Mouse (Mus musculus) stomach, embryonic 15.5 days (tissue): ENCODE measurements around the gene Trpm7. TPM values are rescaled to one million over a fixed set of nuclear protein-coding genes. Genes with fewer than 3 reads are reported as not detected.

Experiments used
- ATAC-seq: fragments of 200-750 bp; cut with Nextera tagmentation; 2 replicates; pipeline ENCODE4 v1.8.0; 2017; ENCODE audit warnings: low read depth, moderate number of reproducible peaks, moderate TSS enrichment; ENCODE audit not compliant: insufficient read depth, low FRiP score
- H3K27ac ChIP-seq: fragments of 300-500 bp; sonication (generic); 2 replicates; pipeline ENCODE4 v1.5.1; 2015; ENCODE audit warnings: mild to moderate bottlenecking, inconsistent platforms
- H3K27me3 ChIP-seq: fragments of 300-500 bp; sonication (generic); replicated peaks from 2 replicates; pipeline ENCODE4 v1.6.1; 2015; ENCODE audit warnings: inconsistent platforms
- H3K36me3 ChIP-seq: fragments of 300-500 bp; sonication (generic); 2 replicates; pipeline ENCODE4 v1.6.1; 2015; ENCODE audit warnings: inconsistent platforms
- H3K4me1 ChIP-seq: fragments of 300-500 bp; sonication (generic); 2 replicates; pipeline ENCODE4 v1.6.1; 2015; ENCODE audit warnings: inconsistent platforms
- H3K4me2 ChIP-seq: fragments of 300-500 bp; sonication (generic); 2 replicates; pipeline ENCODE4 v1.6.1; 2015; ENCODE audit warnings: mild to moderate bottlenecking, inconsistent platforms
- H3K4me3 ChIP-seq: fragments of 300-500 bp; sonication (generic); replicated peaks from 2 replicates; pipeline ENCODE4 v1.5.1; 2015; ENCODE audit warnings: inconsistent platforms
- H3K9ac ChIP-seq: fragments of 300-500 bp; sonication (generic); 2 replicates; pipeline ENCODE4 v1.6.1; 2015; ENCODE audit warnings: inconsistent platforms
- H3K9me3 ChIP-seq: fragments of 300-500 bp; sonication (generic); 2 replicates; pipeline ENCODE4 v1.6.1; 2016; ENCODE audit warnings: inconsistent platforms
- WGBS: fragments of 180-500 bp; shearing (Covaris S2); methylation state at CpG from one replicate; pipeline ENCODE4 v1.1.7; 2015; 5-methylcytosine and 5-hydroxymethylcytosine counted together
- polyA plus RNA-seq: library from polyadenylated mRNA; unstranded; fragments of >200 nt; fragmentation: Nextera tagmentation; extraction: Ambion mirVana; gene quantifications from 2 replicates; pipeline ENCODE4 v1.2.1, GENCODE M21; 2015

The Trpm7 gene
- 44.4 and 48.2 TPM in 2 replicates for polyA plus RNA-seq

DNA sequence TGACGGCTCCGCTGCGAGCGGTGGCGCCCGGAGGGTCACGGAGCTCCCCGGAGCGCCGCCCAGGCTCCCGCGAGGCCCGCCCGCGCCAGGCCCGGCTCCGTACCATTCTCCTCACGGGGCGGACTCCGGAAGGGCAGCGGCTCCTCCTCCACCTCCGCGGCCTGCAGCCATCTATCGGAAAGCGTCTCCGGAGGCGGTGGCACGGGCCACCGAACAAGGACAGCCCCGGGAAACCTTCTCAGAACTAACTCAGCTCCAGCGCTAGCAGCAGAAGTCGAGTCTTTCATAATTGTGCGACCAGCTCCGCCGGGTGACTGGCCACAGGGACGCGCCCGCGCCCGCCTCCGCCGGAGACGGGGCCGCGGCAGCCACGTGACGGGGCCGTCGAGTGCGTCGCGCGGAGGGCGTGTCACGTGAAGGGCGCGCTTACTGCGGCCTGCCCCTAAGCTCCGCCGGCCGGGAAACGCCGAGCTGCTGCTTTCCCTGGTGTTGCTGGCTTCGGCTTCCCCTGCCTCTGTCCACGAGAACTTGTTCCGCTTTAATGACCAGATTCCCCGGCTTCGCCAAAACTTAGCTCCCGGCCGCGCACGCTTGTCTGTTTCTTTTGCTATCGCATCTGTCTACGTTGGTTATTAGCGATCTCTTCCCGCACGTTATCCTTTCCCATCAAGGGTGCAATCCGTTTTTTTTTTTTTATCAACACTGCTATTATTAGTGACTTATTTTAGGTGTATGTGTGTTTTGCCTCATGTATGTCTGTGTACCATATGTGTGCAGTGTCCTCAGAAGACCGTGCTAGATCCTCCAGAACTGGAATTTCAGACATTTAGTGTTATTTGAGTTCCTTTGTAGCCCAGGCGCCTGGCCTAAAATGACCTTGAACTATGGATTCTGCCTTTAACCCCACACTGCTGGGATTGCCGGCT, at the start of gene Trpm7:
Trpm7 (minus strand) TSS at position 360 of the 926 bp plus-strand sequence.
- H3K4me2 ChIP-seq, result peak within 1 kb of the TSS; percentile 73
- ATAC-seq, result peak; percentile 98
- H3K4me1 ChIP-seq, result peaks cover 7% of the 10 kb centered on the region; the same call in 1 of the 2 replicates
- H3K27me3 ChIP-seq, result no peaks in the 10 kb centered on the region
- peak within 1 kb of the TSS; percentile 87 for H3K9ac ChIP-seq
- H3K36me3 ChIP-seq, result no peaks in the 10 kb centered on the region
- peak within 1 kb of the TSS; percentile 100 for H3K27ac ChIP-seq
- H3K4me3 ChIP-seq, result peak within 1 kb of the TSS; percentile 87
- WGBS, result under 1% methylated on average over 81 of the region's 81 CpGs
- H3K9me3 ChIP-seq, result no peaks in the 10 kb centered on the region

- whole genome bisulfite sequencing, result 84% methylated on average over 12 of the region's 12 CpGs
- no peak overlapping the region for H3K4me2 ChIP-seq
- H3K9me3 ChIP-seq, result no peaks in the 10 kb centered on the region
- no peaks in the 10 kb centered on the region for H3K27me3 ChIP-seq
- H3K4me1 ChIP-seq, result no peaks in the 10 kb centered on the region
- no peak overlapping the region for H3K9ac ChIP-seq
- no peak overlapping the region for H3K27ac ChIP-seq
- no peak for ATAC-seq
- no peak overlapping the region for H3K4me3 ChIP-seq
- peaks cover 24% of the 10 kb centered on the region for H3K36me3 ChIP-seq
Observed at GRCm38 (mm10) chr2:126920358-126921060, 44.5 kb upstream of the Trpm7 start.

DNA sequence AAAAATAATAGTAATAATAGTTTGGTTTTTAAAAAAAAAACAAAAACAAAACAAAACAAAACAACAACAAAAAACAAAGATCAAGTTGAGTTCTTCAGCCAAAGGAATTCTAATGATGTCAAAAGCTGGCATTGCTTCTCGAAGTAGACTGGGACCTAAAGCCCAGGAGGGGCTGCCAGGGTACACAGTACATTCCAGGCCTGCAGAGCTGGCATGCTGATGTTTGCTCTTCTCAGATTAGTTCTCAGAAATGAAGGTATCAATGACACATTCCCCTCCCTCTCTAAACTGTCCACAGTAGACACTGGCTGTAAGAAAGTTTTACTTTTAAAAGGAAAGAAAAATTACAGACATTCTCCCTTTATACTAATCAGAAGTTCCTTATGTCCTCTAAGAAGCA, 40.2 kb upstream of the Trpm7 start:
- no peak for ATAC-seq
- Histone ChIP-seq H3K27me3 (no peaks in the 10 kb centered on the region), H3K27ac (no peak overlapping the region), H3K4me3 (no peak overlapping the region), H3K9me3 (no peaks in the 10 kb centered on the region), H3K4me1 (no peaks in the 10 kb centered on the region), H3K36me3 (peaks cover 12% of the 10 kb centered on the region), H3K9ac (no peak overlapping the region), H3K4me2 (no peak overlapping the region)
- WGBS, result 50% methylated on average over 1 of the region's 1 CpGs

GRCm38 (mm10) chr2:126914096-126914495, 38.1 kb upstream of the Trpm7 start:
- no peaks in the 10 kb centered on the region for H3K27me3 ChIP-seq
- WGBS, result 71% methylated on average over 4 of the region's 4 CpGs
- peaks cover 9% of the 10 kb centered on the region for H3K36me3 ChIP-seq
- ATAC-seq, result no peak
- H3K27ac ChIP-seq, result no peak overlapping the region
- H3K4me2 ChIP-seq, result no peak overlapping the region
- H3K9ac ChIP-seq, result no peak overlapping the region; the same call in 1 of the 2 replicates
- no peak overlapping the region for H3K4me3 ChIP-seq
- H3K9me3 ChIP-seq, result no peaks in the 10 kb centered on the region
- no peaks in the 10 kb centered on the region for H3K4me1 ChIP-seq

- 74% methylated on average over 3 of the region's 3 CpGs for WGBS
- no peaks in the 10 kb centered on the region for H3K4me1 ChIP-seq
- H3K9me3 ChIP-seq, result no peaks in the 10 kb centered on the region
- no peak overlapping the region for H3K4me2 ChIP-seq
- H3K27me3 ChIP-seq, result no peaks in the 10 kb centered on the region
- no peak for ATAC-seq
- no peak overlapping the region for H3K27ac ChIP-seq
- H3K9ac ChIP-seq, result no peak overlapping the region
- H3K36me3 ChIP-seq, result peaks cover 16% of the 10 kb centered on the region
- no peak overlapping the region for H3K4me3 ChIP-seq
Observed at GRCm38 (mm10) chr2:126904162-126904561, 28.1 kb upstream of the Trpm7 start.

- Histone ChIP-seq H3K27me3 (no peaks in the 10 kb centered on the region), H3K36me3 (peaks cover 20% of the 10 kb centered on the region), H3K9ac (no peak overlapping the region), H3K4me1 (no peaks in the 10 kb centered on the region), H3K4me3 (no peak overlapping the region), H3K4me2 (no peak overlapping the region), H3K9me3 (no peaks in the 10 kb centered on the region), H3K27ac (no peak overlapping the region)
- WGBS, result 87% methylated on average over 9 of the region's 9 CpGs
- no peak for ATAC-seq
Observed at GRCm38 (mm10) chr2:126897511-126897910, 21.5 kb upstream of the Trpm7 start.

- 79% methylated on average over 6 of the region's 6 CpGs for WGBS
- H3K27me3 ChIP-seq, result no peaks in the 10 kb centered on the region
- H3K4me3 ChIP-seq, result no peak overlapping the region
- no peak overlapping the region for H3K27ac ChIP-seq
- peaks cover 18% of the 10 kb centered on the region for H3K36me3 ChIP-seq
- H3K9me3 ChIP-seq, result no peaks in the 10 kb centered on the region
- no peak overlapping the region for H3K4me2 ChIP-seq
- no peaks in the 10 kb centered on the region for H3K4me1 ChIP-seq
- no peak for ATAC-seq
- no peak overlapping the region for H3K9ac ChIP-seq
Observed at GRCm38 (mm10) chr2:126896941-126897340, 20.9 kb upstream of the Trpm7 start.

DNA sequence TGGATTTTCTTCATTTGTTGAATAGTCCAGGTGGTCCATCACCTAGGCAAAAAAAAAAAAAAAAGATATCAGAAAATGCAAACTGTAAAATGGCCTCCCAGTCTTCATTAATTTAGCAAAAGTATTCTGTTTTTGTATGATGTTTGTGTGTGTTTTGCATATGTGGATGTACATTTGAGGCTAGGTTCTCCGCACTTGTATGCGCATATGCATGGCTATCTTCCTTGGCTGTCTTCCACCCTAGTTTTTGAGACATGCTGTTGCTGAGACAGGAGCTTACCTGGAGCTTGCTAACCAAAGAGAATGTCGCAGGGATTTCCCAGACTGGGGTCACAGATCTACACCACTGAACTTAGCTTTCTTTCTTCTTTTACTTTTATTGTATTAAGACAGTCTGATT, 18.2 kb upstream of the Trpm7 start:
- H3K9ac ChIP-seq, result no peak overlapping the region
- H3K4me2 ChIP-seq, result no peak overlapping the region
- ATAC-seq, result no peak
- H3K9me3 ChIP-seq, result no peaks in the 10 kb centered on the region
- H3K4me3 ChIP-seq, result no peak overlapping the region
- H3K4me1 ChIP-seq, result no peaks in the 10 kb centered on the region
- H3K36me3 ChIP-seq, result peaks cover 3% of the 10 kb centered on the region
- 96% methylated on average over 3 of the region's 3 CpGs for WGBS
- no peak overlapping the region for H3K27ac ChIP-seq
- no peaks in the 10 kb centered on the region for H3K27me3 ChIP-seq

DNA sequence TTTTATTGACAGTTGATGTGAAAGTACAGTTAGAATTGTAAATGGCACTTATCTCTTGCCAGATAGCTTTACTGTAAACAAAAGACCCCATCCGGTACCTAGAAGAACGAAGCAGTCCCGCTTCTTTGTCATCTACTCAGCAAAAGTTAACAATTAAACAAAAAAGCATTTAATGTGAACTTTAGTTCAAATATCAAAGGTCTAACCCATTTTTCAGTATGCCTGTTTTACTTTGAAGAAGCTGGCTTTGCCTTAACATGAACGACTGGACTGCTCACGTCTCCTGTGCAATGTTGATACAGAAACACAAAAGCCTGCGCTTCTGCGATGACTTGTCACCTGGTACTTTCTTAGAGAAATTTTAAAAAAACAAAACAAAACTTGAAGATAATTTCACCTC, 16.3 kb upstream of the Trpm7 start:
- 52% methylated on average over 7 of the region's 7 CpGs for WGBS
- no peak overlapping the region for H3K9ac ChIP-seq

DNA sequence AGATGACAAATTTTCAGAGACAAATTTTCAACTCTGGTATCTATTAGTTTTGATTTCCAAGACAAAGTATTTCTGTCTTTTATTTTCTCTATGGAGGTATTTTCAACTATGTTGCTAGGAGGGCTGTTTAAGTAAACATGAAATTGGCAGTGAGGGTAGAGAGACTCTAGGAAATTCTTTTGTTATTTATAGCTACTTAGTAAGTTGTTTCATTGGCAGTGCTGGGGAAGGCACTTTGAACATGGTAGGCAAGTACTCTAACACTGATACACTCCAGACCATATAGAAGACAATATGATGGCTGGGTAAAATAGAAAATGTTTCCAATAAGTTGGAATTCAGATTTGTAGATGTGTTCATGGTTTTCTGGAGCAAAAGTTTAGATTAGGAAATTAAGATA, 15.7 kb upstream of the Trpm7 start:
- H3K9ac ChIP-seq, result no peak overlapping the region
- no peak overlapping the region for H3K4me2 ChIP-seq
- H3K36me3 ChIP-seq, result no peaks in the 10 kb centered on the region
- no peak overlapping the region for H3K27ac ChIP-seq
- no peaks in the 10 kb centered on the region for H3K27me3 ChIP-seq
- H3K4me3 ChIP-seq, result no peak overlapping the region
- no peak for ATAC-seq
- H3K4me1 ChIP-seq, result no peaks in the 10 kb centered on the region
- H3K9me3 ChIP-seq, result no peaks in the 10 kb centered on the region

More for the DNA sequence above, 16.3 kb upstream of the Trpm7 start:
- Histone ChIP-seq H3K9me3 (no peaks in the 10 kb centered on the region), H3K36me3 (no peaks in the 10 kb centered on the region), H3K4me1 (no peaks in the 10 kb centered on the region), H3K4me3 (no peak overlapping the region), H3K27me3 (no peaks in the 10 kb centered on the region), H3K4me2 (no peak overlapping the region), H3K27ac (no peak overlapping the region)
- ATAC-seq, result no peak

DNA sequence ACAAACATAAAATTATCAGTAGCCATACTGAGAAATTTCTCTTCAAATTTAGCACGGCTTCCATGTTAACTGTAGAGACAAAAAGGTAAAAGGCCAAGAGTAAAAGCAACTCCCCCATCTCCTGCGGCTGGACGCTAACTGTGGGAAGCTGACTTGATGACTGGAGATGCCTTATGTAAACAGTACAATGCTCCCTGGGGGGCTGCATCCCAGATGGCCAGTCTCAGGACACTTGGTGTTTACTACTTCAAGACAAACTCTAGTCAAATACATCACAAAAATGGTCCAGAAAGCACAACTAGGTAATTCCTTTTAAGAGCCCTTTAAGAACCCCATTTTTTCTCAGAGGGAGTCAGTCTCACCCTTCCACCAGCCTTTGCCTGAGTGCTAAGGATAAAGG, 11.1 kb upstream of the Trpm7 start:
- Histone ChIP-seq H3K27ac (no peak overlapping the region), H3K4me1 (no peaks in the 10 kb centered on the region)
- 39% methylated on average over 3 of the region's 3 CpGs for WGBS

DNA sequence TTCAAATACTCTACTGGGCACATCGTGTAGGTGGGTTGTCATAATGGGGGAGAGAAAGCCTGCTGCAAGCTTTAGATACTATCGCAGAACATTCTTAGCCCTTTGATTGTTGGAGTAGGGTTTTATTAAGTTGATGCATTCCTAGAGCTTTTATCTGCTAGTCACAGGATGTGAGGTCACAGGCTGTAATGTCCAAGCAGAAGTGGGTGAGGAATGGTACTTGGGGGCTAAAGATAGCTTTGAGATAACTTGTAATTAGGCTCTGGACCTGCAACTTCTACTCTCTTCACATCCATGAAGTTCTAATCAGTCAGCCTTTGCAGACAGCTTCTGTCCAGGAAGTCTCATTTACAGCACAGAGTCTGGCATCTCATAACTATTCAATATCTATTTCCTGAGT, 9.8 kb upstream of the Trpm7 start:
- Histone ChIP-seq H3K27me3 (no peaks in the 10 kb centered on the region), H3K36me3 (no peaks in the 10 kb centered on the region), H3K27ac (no peak overlapping the region), H3K4me3 (no peak overlapping the region), H3K9ac (no peak overlapping the region), H3K9me3 (no peaks in the 10 kb centered on the region), H3K4me1 (no peaks in the 10 kb centered on the region), H3K4me2 (no peak overlapping the region)
- no peak for ATAC-seq
- WGBS, result 38% methylated on average over 2 of the region's 2 CpGs

More for the DNA sequence above, 11.1 kb upstream of the Trpm7 start:
- no peaks in the 10 kb centered on the region for H3K27me3 ChIP-seq
- H3K4me3 ChIP-seq, result no peak overlapping the region
- no peaks in the 10 kb centered on the region for H3K9me3 ChIP-seq
- no peak overlapping the region for H3K4me2 ChIP-seq
- H3K9ac ChIP-seq, result no peak overlapping the region
- ATAC-seq, result no peak
- H3K36me3 ChIP-seq, result no peaks in the 10 kb centered on the region
